Mouse (Mus musculus) neural tube, embryonic 13.5 days (tissue): ENCODE data around the gene Oosp2. TPM values are rescaled to one million over a fixed set of nuclear protein-coding genes. Genes with fewer than 3 reads are reported as not detected.

Source experiments
- ATAC-seq: fragments of 200-750 bp; cut with Nextera tagmentation; 2 replicates; pipeline ENCODE4 v1.8.0; 2017; ENCODE audit warnings: low read depth, mild to moderate bottlenecking, moderate TSS enrichment, moderate library complexity
- H3K27ac ChIP-seq: fragments of 300-500 bp; sonication (generic); replicated peaks from 2 replicates; pipeline ENCODE4 v1.5.1; 2015; ENCODE audit warnings: moderate library complexity, mild to moderate bottlenecking, inconsistent platforms
- H3K27me3 ChIP-seq: fragments of 300-500 bp; sonication (generic); 2 replicates; pipeline ENCODE4 v1.6.1; 2015; ENCODE audit warnings: mild to moderate bottlenecking, inconsistent platforms
- H3K36me3 ChIP-seq: fragments of 300-500 bp; sonication (generic); 2 replicates; pipeline ENCODE4 v1.6.1; 2015; ENCODE audit warnings: mild to moderate bottlenecking, inconsistent platforms
- H3K4me1 ChIP-seq: fragments of 300-500 bp; sonication (generic); replicated peaks from 2 replicates; pipeline ENCODE4 v1.6.1; 2015; ENCODE audit warnings: inconsistent platforms
- H3K4me2 ChIP-seq: fragments of 300-500 bp; sonication (generic); 2 replicates; pipeline ENCODE4 v1.6.1; 2015; ENCODE audit warnings: inconsistent platforms, mild to moderate bottlenecking, moderate library complexity
- H3K4me3 ChIP-seq: fragments of 300-500 bp; sonication (generic); 2 replicates; pipeline ENCODE4 v1.5.1; 2015; ENCODE audit warnings: mild to moderate bottlenecking, inconsistent platforms
- H3K9ac ChIP-seq: fragments of 300-500 bp; sonication (generic); 2 replicates; pipeline ENCODE4 v1.6.1; 2015; ENCODE audit warnings: moderate library complexity, mild to moderate bottlenecking, inconsistent platforms
- H3K9me3 ChIP-seq: fragments of 300-500 bp; sonication (generic); 2 replicates; pipeline ENCODE4 v1.6.1; 2016; ENCODE audit warnings: inconsistent platforms
- WGBS: fragments of 180-500 bp; shearing (Covaris S2); methylation state at CpG from one replicate; pipeline ENCODE4 v1.1.7; 2015; 5-methylcytosine and 5-hydroxymethylcytosine counted together
- polyA plus RNA-seq: library from polyadenylated mRNA; unstranded; fragments of >200 nt; fragmentation: Nextera tagmentation; extraction: Ambion mirVana; gene quantifications from 2 replicates; pipeline ENCODE4 v1.2.1, GENCODE M21; 2015

Oosp2 gene
- polyA plus RNA-seq, 1 experiment from 2014 or later, result not detected

DNA sequence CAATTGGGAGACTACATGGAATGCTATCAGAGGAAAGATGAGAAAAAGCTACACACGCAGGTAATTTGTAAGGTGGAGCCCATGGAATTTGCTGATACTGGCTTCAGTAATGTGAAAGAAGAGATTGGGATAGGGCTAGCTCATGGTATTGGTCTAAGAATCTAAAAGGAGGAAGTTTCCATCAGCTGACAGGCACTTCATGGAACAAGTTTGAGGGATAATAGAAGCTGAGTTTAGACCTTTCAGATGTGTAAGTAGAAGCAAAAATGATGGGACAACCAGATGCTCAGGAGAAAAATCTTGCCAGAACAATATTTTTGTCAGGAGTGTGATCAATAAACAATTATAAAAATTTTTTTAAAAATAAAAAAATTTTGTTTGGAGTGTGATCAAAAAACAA, 26.6 kb downstream of the Oosp2 start:
- no peaks in the 10 kb centered on the region for H3K27me3 ChIP-seq
- 98% methylated on average over 1 of the region's 1 CpGs for WGBS
- H3K9me3 ChIP-seq, result no peaks in the 10 kb centered on the region
- no peak overlapping the region for H3K4me2 ChIP-seq
- H3K9ac ChIP-seq, result no peak overlapping the region
- H3K27ac ChIP-seq, result no peak overlapping the region
- ATAC-seq, result no peak
- no peaks in the 10 kb centered on the region for H3K36me3 ChIP-seq
- H3K4me3 ChIP-seq, result no peak overlapping the region
- H3K4me1 ChIP-seq, result no peaks in the 10 kb centered on the region

DNA sequence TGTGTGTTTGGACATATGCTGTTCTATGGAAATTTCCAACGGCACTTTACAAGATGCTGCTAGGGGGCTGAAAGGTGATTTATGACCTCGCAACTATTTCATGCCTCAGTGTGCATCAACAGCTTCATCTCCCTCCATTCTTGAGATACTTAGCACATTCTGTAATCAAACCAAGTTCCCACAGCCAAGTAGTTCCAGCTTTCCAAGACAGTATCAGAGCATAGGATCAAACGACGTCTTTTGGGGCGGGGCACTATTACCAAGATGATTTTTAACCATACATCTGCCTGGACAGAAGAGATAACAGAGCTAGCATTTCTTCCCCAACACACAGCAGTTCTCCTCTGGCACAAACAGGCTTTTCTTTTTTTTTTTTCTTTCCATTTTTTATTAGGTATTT, 35.1 kb downstream of the Oosp2 start:
- no peaks in the 10 kb centered on the region for H3K36me3 ChIP-seq
- no peak overlapping the region for H3K9ac ChIP-seq
- H3K4me1 ChIP-seq, result 0 out of 2 replicates have a peak, but pooled peaks cover 4% of the 10 kb centered on the region
- no peak for ATAC-seq
- 65% methylated on average over 5 of the region's 5 CpGs for WGBS
- H3K27ac ChIP-seq, result no peak overlapping the region
- no peak overlapping the region for H3K4me2 ChIP-seq
- H3K9me3 ChIP-seq, result no peaks in the 10 kb centered on the region
- no peak overlapping the region for H3K4me3 ChIP-seq
- H3K27me3 ChIP-seq, result no peaks in the 10 kb centered on the region

DNA sequence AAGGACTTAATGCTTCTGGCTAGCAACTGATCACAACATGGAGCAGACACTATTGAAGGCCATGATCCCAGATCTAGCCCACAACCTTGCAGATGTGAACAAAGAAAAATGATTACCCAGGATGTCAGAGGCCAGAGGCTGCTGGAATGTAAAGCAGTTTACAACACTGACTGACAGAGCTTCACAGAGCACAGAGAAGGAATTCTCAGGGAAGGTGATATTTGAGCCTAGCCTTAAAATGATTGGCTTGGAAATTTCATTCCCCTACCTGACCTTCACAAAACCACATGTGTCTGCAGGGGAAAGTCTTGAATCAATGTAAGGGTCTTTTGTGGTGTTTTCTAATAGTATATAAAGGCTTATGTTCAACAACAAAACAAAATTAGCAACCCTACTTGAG, 35.6 kb downstream of the Oosp2 start:
- H3K27me3 ChIP-seq, result no peaks in the 10 kb centered on the region
- H3K9me3 ChIP-seq, result no peaks in the 10 kb centered on the region
- H3K4me2 ChIP-seq, result no peak overlapping the region
- H3K4me1 ChIP-seq, result 0 out of 2 replicates have a peak, but pooled peaks cover 4% of the 10 kb centered on the region
- H3K4me3 ChIP-seq, result no peak overlapping the region
- H3K36me3 ChIP-seq, result no peaks in the 10 kb centered on the region
- no peak overlapping the region for H3K27ac ChIP-seq
- no peak for ATAC-seq
- H3K9ac ChIP-seq, result no peak overlapping the region

DNA sequence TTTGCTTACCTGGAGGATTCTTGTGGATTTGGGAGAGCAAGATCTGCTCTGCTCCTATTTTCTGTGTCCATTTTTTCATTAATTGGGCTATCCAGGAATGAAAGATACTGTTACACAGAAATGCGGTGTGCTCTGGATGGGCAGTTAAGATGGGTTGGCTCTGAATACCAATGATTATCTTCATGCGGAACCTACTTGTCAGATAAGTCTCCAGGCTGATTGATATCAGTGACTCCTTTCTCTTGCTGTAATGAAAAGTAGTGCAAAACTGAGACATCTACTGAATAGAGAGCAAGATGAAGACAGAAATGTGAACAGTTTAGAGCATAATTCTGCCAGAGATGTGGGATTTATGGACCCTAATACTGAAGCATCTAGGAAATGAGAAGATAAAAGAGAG, 36.8 kb downstream of the Oosp2 start, which contains the start of gene Ms4a2:
Gene Ms4a2 (minus strand): TSS at position 169 of the 400 bp plus-strand sequence.
- Histone ChIP-seq H3K4me1 (0 out of 2 replicates have a peak, but pooled peaks cover 4% of the 10 kb centered on the region), H3K27me3 (no peaks in the 10 kb centered on the region), H3K4me2 (no peak within 1 kb of the TSS), H3K9me3 (no peaks in the 10 kb centered on the region), H3K36me3 (no peaks in the 10 kb centered on the region), H3K9ac (no peak within 1 kb of the TSS), H3K4me3 (no peak within 1 kb of the TSS), H3K27ac (no peak within 1 kb of the TSS)
- ATAC-seq, result no peak
- 76% methylated on average over 2 of the region's 2 CpGs for WGBS

DNA sequence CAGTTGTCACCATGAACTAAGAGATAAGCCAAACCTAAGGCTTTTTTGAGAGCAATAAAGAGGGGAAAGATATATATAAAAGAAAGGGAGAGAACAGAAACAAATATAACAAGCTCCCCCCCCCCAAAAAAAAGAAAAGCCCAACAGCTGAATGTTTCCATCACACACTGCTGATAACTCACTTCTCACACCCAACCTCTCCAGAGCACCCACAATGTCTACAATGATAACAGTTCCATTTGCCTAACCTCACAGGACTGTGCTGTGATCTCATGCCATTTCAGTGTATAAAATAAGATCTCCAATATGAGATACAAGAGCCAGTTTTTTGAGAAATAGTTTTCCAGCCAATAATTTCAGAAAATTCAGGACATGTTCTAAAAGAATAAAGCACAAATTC, 42.4 kb downstream of the Oosp2 start:
- Histone ChIP-seq H3K27me3 (no peaks in the 10 kb centered on the region), H3K4me1 (no peaks in the 10 kb centered on the region), H3K27ac (no peak overlapping the region), H3K36me3 (no peaks in the 10 kb centered on the region), H3K9me3 (no peaks in the 10 kb centered on the region), H3K9ac (no peak overlapping the region), H3K4me3 (no peak overlapping the region), H3K4me2 (no peak overlapping the region)
- ATAC-seq, result no peak

DNA sequence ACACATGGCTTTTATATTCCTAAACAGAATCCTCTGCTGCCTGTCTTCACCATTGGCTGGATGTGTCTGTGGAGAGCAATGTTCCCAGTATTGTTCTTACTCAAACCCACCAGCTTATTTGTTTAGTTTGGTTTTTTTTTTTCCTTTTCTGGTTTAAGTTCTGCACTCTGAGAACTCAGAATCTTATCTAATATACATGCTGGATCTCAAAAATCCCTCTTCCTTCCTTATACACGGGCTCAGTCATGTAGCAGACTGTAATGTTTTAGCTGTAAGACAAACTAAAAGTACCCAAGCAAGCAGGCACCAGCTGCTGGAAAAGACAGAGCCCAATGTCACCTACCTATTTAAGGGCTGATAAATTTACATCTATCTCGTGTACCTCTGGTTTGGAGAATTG, 45.6 kb downstream of the Oosp2 start:
- no peaks in the 10 kb centered on the region for H3K4me1 ChIP-seq
- no peak overlapping the region for H3K9ac ChIP-seq
- no peaks in the 10 kb centered on the region for H3K27me3 ChIP-seq
- H3K4me2 ChIP-seq, result no peak overlapping the region
- ATAC-seq, result no peak
- H3K36me3 ChIP-seq, result no peaks in the 10 kb centered on the region
- H3K9me3 ChIP-seq, result no peaks in the 10 kb centered on the region
- no peak overlapping the region for H3K27ac ChIP-seq
- H3K4me3 ChIP-seq, result no peak overlapping the region
- WGBS, result 78% methylated on average over 2 of the region's 2 CpGs

DNA sequence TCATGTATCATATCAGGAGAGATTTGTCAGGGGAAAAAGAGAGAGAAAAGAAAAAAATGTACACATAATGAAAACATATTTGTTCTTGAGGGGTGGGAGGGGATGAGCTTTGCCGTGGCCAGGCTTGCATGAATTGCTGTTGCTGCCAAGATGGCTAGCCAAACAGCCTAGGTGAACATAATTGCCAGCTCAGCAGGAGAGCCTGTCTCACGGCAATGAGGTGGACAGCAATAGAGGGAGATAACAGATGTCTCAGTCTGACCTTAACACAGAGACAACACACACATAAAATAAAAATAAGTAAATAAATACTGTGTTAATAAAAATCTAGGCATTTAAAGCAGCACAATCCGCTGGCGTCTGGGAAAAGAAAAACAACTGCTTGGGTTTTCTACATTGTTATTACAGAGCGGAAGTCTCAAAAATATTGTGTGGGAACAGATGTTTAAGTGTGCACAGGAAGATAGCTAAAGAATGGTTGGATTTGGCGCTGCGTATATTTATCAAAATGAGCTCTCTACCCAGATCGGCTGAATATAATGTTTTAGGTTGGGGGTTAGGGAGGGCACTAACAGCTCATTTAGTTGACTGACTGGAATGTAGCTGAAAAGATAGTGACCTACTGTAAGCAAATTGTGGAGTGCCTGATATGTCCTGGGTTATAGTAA, 46.4 kb downstream of the Oosp2 start:
- Histone ChIP-seq H3K4me2 (no peak overlapping the region), H3K9me3 (no peaks in the 10 kb centered on the region), H3K9ac (no peak overlapping the region), H3K36me3 (no peaks in the 10 kb centered on the region), H3K27ac (no peak overlapping the region), H3K27me3 (no peaks in the 10 kb centered on the region), H3K4me3 (no peak overlapping the region), H3K4me1 (no peaks in the 10 kb centered on the region)
- no peak for ATAC-seq
- WGBS, result 75% methylated on average over 8 of the region's 8 CpGs

DNA sequence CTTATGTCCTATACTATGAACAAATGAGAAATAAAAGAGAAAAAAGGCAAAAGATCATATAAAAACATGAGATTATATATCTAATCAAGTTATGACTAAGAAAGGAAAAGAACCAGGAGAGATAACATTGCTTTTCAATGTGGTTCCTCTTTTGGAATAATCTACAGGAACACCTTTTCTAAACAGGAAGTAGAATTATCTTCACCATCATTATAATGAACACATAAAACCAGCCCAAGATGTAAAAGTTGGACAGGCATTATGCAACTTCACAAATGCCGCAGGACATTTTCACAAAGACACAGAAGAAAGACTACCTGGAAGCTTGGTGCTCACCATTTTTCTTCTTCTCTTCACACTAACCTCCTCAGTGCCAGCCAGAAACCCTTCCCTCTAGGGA, 47.3 kb downstream of the Oosp2 start:
- no peak overlapping the region for H3K27ac ChIP-seq
- no peaks in the 10 kb centered on the region for H3K27me3 ChIP-seq
- H3K4me2 ChIP-seq, result no peak overlapping the region
- no peaks in the 10 kb centered on the region for H3K36me3 ChIP-seq
- H3K4me3 ChIP-seq, result no peak overlapping the region
- H3K9me3 ChIP-seq, result no peaks in the 10 kb centered on the region
- ATAC-seq, result no peak
- no peak overlapping the region for H3K9ac ChIP-seq
- H3K4me1 ChIP-seq, result no peaks in the 10 kb centered on the region
- 97% methylated on average over 1 of the region's 1 CpGs for WGBS

DNA sequence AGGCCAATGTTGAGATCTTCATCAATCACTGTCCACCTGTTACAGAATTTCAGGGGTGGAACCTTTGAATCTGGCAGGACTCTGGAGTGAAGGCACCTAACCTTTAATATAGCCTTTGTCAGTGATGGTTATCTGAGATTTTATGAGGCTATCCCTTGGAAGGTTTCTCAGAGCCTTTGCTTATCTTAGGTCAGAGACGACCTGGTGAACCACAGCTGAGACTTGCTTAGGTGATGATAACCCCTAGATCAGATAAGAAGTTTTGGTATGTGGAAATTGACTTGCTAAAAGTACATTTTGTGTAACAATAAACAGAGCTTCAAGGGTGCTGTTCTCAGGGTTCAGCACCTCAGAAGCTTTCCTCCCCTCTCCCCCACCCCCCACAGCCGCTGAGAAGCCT, 48.1 kb downstream of the Oosp2 start:
- no peaks in the 10 kb centered on the region for H3K9me3 ChIP-seq
- H3K9ac ChIP-seq, result no peak overlapping the region
- no peaks in the 10 kb centered on the region for H3K36me3 ChIP-seq
- ATAC-seq, result no peak
- H3K4me1 ChIP-seq, result no peaks in the 10 kb centered on the region
- 66% methylated on average over 2 of the region's 2 CpGs for WGBS
- H3K4me3 ChIP-seq, result no peak overlapping the region
- H3K27ac ChIP-seq, result no peak overlapping the region
- no peak overlapping the region for H3K4me2 ChIP-seq
- H3K27me3 ChIP-seq, result no peaks in the 10 kb centered on the region

DNA sequence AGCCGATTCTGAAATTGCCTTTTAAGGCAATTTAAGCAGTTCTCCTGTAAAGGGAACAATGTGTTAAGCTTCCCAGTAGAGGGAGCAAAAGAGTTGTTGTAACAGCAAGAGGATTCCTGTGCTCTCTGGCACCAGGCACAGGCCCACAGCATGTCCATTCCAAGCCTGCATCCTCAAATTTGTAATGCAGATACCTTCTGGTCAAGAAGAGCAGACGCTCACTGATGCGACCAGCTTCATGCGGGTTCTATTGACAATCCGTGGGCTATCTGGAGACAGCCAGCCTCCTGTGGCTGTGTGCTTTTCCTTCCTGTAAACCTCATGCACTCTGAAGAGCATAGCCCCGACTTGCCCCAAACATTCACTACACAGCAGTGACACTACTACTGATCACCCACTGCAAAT, 48.8 kb downstream of the Oosp2 start:
- Histone ChIP-seq H3K9me3 (no peaks in the 10 kb centered on the region), H3K4me3 (no peak overlapping the region), H3K4me1 (no peaks in the 10 kb centered on the region), H3K27ac (no peak overlapping the region), H3K36me3 (no peaks in the 10 kb centered on the region), H3K4me2 (no peak overlapping the region), H3K27me3 (no peaks in the 10 kb centered on the region), H3K9ac (no peak overlapping the region)
- peak; percentile 82 for ATAC-seq
- 32% methylated on average over 6 of the region's 6 CpGs for WGBS

DNA sequence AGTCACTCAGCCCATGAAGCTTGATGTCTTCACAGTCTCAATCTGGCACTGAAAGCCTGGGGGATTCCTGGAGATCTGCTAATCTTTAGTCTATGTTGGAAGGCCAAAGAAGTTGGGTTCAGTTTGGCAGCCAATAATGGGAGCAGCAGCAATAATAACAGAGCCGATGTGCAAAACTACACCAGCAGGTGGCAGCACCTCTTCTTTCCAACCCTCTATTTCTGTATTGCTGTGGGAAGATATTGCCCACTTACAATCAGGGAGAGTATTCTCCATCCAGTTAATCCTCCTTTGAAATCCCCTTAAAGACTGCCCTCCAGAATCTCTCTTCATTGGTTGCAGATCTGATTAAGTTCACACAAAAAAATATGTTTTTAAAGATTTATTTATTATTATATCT, 52.2 kb downstream of the Oosp2 start:
- 17% methylated on average over 1 of the region's 1 CpGs for WGBS
- Histone ChIP-seq H3K27ac (no peak overlapping the region), H3K36me3 (no peaks in the 10 kb centered on the region), H3K4me1 (no peaks in the 10 kb centered on the region), H3K9ac (no peak overlapping the region), H3K4me3 (no peak overlapping the region), H3K27me3 (no peaks in the 10 kb centered on the region), H3K4me2 (no peak overlapping the region), H3K9me3 (no peaks in the 10 kb centered on the region)
- ATAC-seq, result peak; percentile 32; the same call in 1 of the 2 replicates

DNA sequence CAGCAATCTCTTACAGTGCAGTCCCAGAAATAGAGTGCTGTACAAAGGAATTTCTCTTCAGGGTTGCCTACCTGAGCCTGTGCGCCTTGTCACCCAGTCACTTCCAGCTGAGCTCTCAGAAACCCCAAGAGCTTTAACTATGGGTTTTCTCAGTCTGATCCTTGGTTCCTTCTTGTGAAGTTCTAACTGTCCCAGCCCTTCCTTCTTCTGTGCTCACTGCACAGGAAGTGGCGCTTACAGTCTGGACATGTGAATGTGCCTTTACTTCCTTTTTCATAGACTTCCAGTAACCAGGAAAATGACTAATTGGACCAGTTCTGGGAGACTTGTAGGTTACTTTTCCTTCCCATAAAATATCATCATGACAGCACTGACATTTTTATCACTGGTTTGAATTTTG, 55.8 kb downstream of the Oosp2 start, which contains the start of gene Ms4a6d:
Gene Ms4a6d (minus strand): TSS at position 247 of the 400 bp plus-strand sequence.
- Histone ChIP-seq H3K27ac (no peak within 1 kb of the TSS), H3K36me3 (no peaks in the 10 kb centered on the region), H3K4me2 (no peak within 1 kb of the TSS), H3K4me1 (no peaks in the 10 kb centered on the region), H3K27me3 (no peaks in the 10 kb centered on the region), H3K9ac (no peak within 1 kb of the TSS), H3K4me3 (no peak within 1 kb of the TSS), H3K9me3 (no peaks in the 10 kb centered on the region)
- no peak for ATAC-seq
- 89% methylated on average over 2 of the region's 2 CpGs for WGBS

DNA sequence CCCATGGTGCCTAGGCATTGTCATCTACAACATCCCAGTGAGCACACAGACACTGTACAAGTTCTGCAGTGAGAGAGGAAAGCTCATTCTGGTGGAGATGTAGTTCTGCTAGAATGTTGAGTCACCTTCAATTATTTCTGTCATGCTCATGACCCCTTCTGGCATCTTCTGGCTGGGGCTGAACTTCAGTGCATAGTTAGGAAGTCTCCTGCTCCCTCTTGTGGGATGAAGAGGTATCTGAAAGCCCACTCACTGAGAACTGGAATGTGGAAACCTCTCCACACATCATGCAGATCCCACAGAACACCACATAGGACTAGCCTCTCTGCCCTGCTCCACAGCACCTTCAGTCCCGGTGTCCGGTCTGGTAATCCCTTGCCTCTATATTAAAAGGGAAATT, 58.3 kb downstream of the Oosp2 start:
- H3K27ac ChIP-seq, result no peak overlapping the region
- no peak overlapping the region for H3K4me3 ChIP-seq
- H3K9me3 ChIP-seq, result no peaks in the 10 kb centered on the region
- WGBS, result 85% methylated on average over 2 of the region's 2 CpGs
- no peak overlapping the region for H3K4me2 ChIP-seq
- no peaks in the 10 kb centered on the region for H3K27me3 ChIP-seq
- H3K4me1 ChIP-seq, result no peaks in the 10 kb centered on the region
- no peaks in the 10 kb centered on the region for H3K36me3 ChIP-seq
- ATAC-seq, result no peak
- H3K9ac ChIP-seq, result no peak overlapping the region
